Mouse (Mus musculus) liver, postnatal 0 days (tissue): Measurements from ENCODE around the gene Pnkp. TPM values are rescaled to one million over a fixed set of nuclear protein-coding genes. Genes with fewer than 3 reads are reported as not detected.

Source experiments
- ATAC-seq: fragments of 200-750 bp; cut with Nextera tagmentation; 2 replicates; pipeline ENCODE4 v1.8.0; 2017; ENCODE audit warnings: mild to moderate bottlenecking, moderate library complexity
- DNase-seq: peaks from one replicate; pipeline ENCODE4 v3.0.0-alpha.2; 2016
- H3K27ac ChIP-seq: fragments of 300-500 bp; sonication (generic); 2 replicates; pipeline ENCODE4 v1.5.1; 2014; ENCODE audit warnings: antibody characterized with exemption, moderate library complexity, mild to moderate bottlenecking, low read depth
- H3K27me3 ChIP-seq: fragments of 300-500 bp; sonication (generic); 2 replicates; pipeline ENCODE4 v1.6.1; 2014; ENCODE audit warnings: low read length, control low read depth, mixed read lengths; ENCODE audit not compliant: insufficient read depth
- H3K36me3 ChIP-seq: fragments of 300-500 bp; sonication (generic); replicated peaks from 2 replicates; pipeline ENCODE4 v1.6.1; 2014; ENCODE audit warnings: mild to moderate bottlenecking, control low read depth, low read length, moderate library complexity, mixed read lengths; ENCODE audit not compliant: insufficient read depth
- H3K4me1 ChIP-seq: fragments of 300-500 bp; sonication (generic); 2 replicates; pipeline ENCODE4 v1.6.1; 2014; ENCODE audit warnings: antibody characterized with exemption, mild to moderate bottlenecking, control low read depth; ENCODE audit not compliant: insufficient read depth
- H3K4me2 ChIP-seq: fragments of 300-500 bp; sonication (generic); 2 replicates; pipeline ENCODE4 v1.6.1; 2014; ENCODE audit warnings: low read depth, mild to moderate bottlenecking, low read length, moderate library complexity, mixed read lengths
- H3K4me3 ChIP-seq: fragments of 300-500 bp; sonication (generic); 2 replicates; pipeline ENCODE4 v1.5.1; 2014; ENCODE audit warnings: low read depth, low read length
- H3K9ac ChIP-seq: fragments of 300-500 bp; sonication (generic); replicated peaks from 2 replicates; pipeline ENCODE4 v1.6.1; 2014; ENCODE audit warnings: mild to moderate bottlenecking, moderate library complexity
- H3K9me3 ChIP-seq: fragments of 300-500 bp; sonication (generic); 2 replicates; pipeline ENCODE4 v1.6.1; 2016; ENCODE audit warnings: mild to moderate bottlenecking, control low read depth, low read length, mixed read lengths
- CTCF ChIP-seq: sonication (generic); IDR thresholded peaks from 2 replicates; pipeline ENCODE4 v1.5.1; 2016; ENCODE audit warnings: antibody characterized with exemption, low read depth
- EP300 ChIP-seq: IDR thresholded peaks from 2 replicates; pipeline ENCODE4 v1.6.1; 2016; ENCODE audit warnings: antibody characterized with exemption, low read depth, mild to moderate bottlenecking
- WGBS: fragments of 180-500 bp; shearing (Covaris S2); extraction: QIAGEN DNeasy Blood & Tissue Kit; methylation state at CpG from one replicate; pipeline ENCODE4 v1.1.7; 2014; ENCODE audit not compliant: insufficient replicate concordance; 5-methylcytosine and 5-hydroxymethylcytosine counted together
- polyA plus RNA-seq: library from polyadenylated mRNA; unstranded; fragments of >200 nt; fragmentation: Nextera tagmentation; extraction: Ambion mirVana; gene quantifications from 2 replicates; pipeline ENCODE4 v1.2.1, GENCODE M21; 2015

The Pnkp gene
- polyA plus RNA-seq, 1 experiment from 2014 or later: 27.9 TPM

DNA sequence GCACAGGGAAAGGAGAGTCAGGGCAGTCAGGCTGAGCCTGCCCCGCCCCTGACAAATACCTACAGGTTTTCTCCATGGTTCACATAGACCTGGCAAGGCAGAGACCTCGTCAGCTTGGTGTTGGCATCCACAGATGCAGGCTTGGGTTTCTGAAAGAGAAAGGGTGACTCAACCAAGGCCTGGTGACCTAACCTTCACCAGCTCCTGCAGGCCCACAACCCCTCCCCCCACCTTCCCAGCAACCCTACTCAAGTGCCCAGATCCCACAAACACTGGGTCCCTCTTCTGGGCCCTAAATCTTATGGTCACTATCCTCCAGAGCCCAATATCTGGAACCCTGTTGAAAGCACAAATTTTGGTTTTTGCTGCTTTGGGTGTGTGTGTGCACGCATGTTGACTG, 26.1 kb downstream of the Pnkp start:
- H3K4me2 ChIP-seq: no peak overlapping the region
- no peak for DNase-seq
- WGBS: 89% methylated on average over 3 of the region's 3 CpGs

DNA sequence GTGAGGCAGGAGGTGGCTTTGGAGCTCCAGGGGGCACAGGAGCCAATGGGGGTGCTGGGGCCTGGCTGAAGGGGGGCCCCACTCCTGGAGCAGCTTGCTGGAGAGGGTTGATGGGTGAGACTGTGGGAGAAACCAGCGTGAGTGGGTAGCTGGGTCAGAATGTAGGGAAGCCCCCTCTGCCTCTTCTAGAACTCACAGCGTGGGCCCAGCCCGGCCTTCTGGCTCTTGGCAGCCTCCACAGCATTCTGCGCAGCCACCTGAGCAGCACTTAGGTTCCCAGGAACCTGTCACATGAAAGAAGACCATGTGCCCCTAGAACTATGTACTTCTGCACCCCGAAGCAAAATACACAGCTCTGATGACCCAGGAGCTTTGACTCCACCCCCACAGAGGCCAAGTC, 27.7 kb downstream of the Pnkp start:
- H3K36me3 ChIP-seq: peaks cover 48% of the 10 kb centered on the region
- no peak overlapping the region for H3K4me3 ChIP-seq
- H3K9me3 ChIP-seq: no peaks in the 10 kb centered on the region
- H3K9ac ChIP-seq: no peak overlapping the region
- no peak overlapping the region for H3K4me2 ChIP-seq
- no peak overlapping the region for H3K27ac ChIP-seq
- H3K4me1 ChIP-seq: peaks cover 8% of the 10 kb centered on the region
- no peaks in the 10 kb centered on the region for H3K27me3 ChIP-seq
- DNase-seq (no peak), ATAC-seq (no peak)
- 80% methylated on average over 5 of the region's 5 CpGs for WGBS
- no peak for TF ChIP-seq EP300
- TF ChIP-seq CTCF: no peak

More for the DNA sequence above, 26.1 kb downstream of the Pnkp start:
- Histone ChIP-seq H3K9me3 (no peaks in the 10 kb centered on the region), H3K36me3 (peaks cover 50% of the 10 kb centered on the region), H3K9ac (no peak overlapping the region), H3K27ac (no peak overlapping the region), H3K4me1 (no peaks in the 10 kb centered on the region), H3K27me3 (no peaks in the 10 kb centered on the region), H3K4me3 (no peak overlapping the region)
- no peak for ATAC-seq
- TF ChIP-seq EP300: no peak
- no peak for TF ChIP-seq CTCF

DNA sequence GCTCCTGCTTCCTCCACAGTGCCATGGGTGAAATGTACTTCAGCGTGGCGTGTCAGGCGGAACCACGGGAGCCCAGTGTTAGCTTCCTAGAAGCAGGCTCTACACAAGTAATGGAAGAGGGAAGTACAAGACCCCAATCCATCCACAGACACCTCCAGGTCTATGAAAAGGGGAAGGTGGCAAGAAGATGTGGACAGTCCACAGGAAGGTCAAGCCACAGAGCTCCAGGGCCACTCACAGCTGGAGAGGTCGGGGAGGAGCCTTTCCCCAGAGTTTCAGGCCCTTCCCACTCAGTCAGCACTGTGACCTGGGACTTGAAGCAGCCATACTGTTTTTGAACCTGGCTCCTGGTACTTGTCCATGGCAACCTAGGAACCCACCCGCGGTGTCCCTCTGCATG, 30.0 kb downstream of the Pnkp start:
- no peaks in the 10 kb centered on the region for H3K9me3 ChIP-seq
- H3K4me2 ChIP-seq: no peak overlapping the region
- no peak overlapping the region for H3K9ac ChIP-seq
- H3K4me3 ChIP-seq: no peak overlapping the region
- no peak overlapping the region for H3K27ac ChIP-seq
- peaks cover 32% of the 10 kb centered on the region for H3K36me3 ChIP-seq
- ATAC-seq (no peak), DNase-seq (no peak)
- H3K4me1 ChIP-seq: peaks cover 22% of the 10 kb centered on the region
- H3K27me3 ChIP-seq: no peaks in the 10 kb centered on the region
- WGBS: 71% methylated on average over 7 of the region's 7 CpGs
- no peak for TF ChIP-seq EP300
- TF ChIP-seq CTCF: no peak

DNA sequence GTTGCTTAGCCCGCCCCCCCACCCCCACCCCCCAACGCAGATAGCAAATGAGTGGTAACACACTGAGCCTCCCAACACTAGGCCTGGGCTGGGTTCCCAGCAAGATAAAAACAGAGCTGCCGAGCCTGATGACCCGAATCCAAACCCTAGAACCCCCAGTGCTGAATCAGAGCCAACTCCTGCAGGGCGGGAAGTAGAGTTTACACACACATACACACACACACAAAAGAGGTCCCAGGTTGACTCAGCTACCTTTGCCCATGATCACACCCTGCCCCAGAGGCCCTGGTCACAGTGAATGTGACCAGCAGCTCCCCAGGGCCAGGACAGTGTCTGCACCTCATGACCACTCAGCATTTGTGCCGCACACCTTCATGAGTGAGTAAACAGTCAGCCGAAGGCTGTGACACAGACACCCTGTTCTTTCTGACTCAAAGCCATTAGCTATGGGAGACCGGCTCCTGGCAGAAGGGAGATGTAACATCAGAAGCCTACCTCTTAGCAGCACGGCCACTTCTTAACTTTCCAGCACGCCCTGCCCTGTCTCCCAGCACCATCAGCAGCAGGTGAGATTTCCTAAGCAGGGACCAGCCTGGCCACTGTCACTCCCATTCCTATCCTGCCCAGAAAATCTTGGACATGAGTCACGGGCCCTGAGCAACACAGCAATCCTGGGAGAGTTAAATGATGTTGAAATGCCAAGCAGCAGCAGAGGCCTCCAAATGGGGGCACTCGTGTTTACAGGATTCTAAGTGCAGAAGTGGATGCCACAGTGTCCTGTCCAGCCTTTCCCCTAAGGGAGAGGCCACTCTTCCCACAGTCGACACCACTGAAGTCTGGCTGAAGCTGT, 31.5 kb downstream of the Pnkp start:
- 62% methylated on average over 13 of the region's 13 CpGs for WGBS
- no peak overlapping the region for H3K4me2 ChIP-seq
- H3K27me3 ChIP-seq: no peaks in the 10 kb centered on the region
- no peaks in the 10 kb centered on the region for H3K9me3 ChIP-seq
- H3K9ac ChIP-seq: no peak overlapping the region
- no peak overlapping the region for H3K4me3 ChIP-seq
- ATAC-seq: no peak
- H3K36me3 ChIP-seq: peaks cover 21% of the 10 kb centered on the region
- peak overlapping the region; percentile 50; the same call in 1 of the 2 replicates for H3K27ac ChIP-seq
- no peak for DNase-seq
- TF ChIP-seq EP300 (no peak), CTCF (no peak)
- H3K4me1 ChIP-seq: peaks cover 22% of the 10 kb centered on the region

GRCm38 (mm10) chr7:44890180-44890579, 33.2 kb downstream of the Pnkp start:
- H3K27ac ChIP-seq: no peak overlapping the region
- ATAC-seq (no peak), DNase-seq (no peak)
- no peak for TF ChIP-seq CTCF
- TF ChIP-seq EP300: no peak
- 0 out of 2 replicates have a peak overlapping the region, but pooled peaks have one; percentile 95 for H3K4me2 ChIP-seq
- no peaks in the 10 kb centered on the region for H3K27me3 ChIP-seq
- no peak overlapping the region for H3K9ac ChIP-seq
- H3K36me3 ChIP-seq: peaks cover 8% of the 10 kb centered on the region
- H3K4me1 ChIP-seq: peaks cover 22% of the 10 kb centered on the region
- 72% methylated on average over 6 of the region's 7 CpGs for WGBS
- no peak overlapping the region for H3K4me3 ChIP-seq
- H3K9me3 ChIP-seq: no peaks in the 10 kb centered on the region

GRCm38 (mm10) chr7:44890737-44891136, 33.8 kb downstream of the Pnkp start:
- H3K4me2 ChIP-seq: peak overlapping the region; percentile 95
- H3K27me3 ChIP-seq: no peaks in the 10 kb centered on the region
- H3K27ac ChIP-seq: 0 out of 2 replicates have a peak overlapping the region, but pooled peaks have one; percentile 95
- ATAC-seq (no peak), DNase-seq (no peak)
- H3K4me1 ChIP-seq: peaks cover 28% of the 10 kb centered on the region
- H3K36me3 ChIP-seq: peaks cover 6% of the 10 kb centered on the region; the same call in 1 of the 2 replicates
- TF ChIP-seq CTCF: no peak
- H3K9me3 ChIP-seq: no peaks in the 10 kb centered on the region
- peak overlapping the region; percentile 82; the same call in 1 of the 2 replicates for H3K9ac ChIP-seq
- 88% methylated on average over 4 of the region's 4 CpGs for WGBS
- H3K4me3 ChIP-seq: no peak overlapping the region
